Mouse (Mus musculus): ENCODE measurements around the gene Cars2. TPM values are rescaled to one million over a fixed set of nuclear protein-coding genes. Genes with fewer than 3 reads are reported as not detected.
A peak's percentile ranks its signal among the peaks of the same experiment; 100 is the strongest.
"Not testable (repeated sequence)": the region's sequence is repeated elsewhere in the genome, so short reads cannot be mapped to it uniquely, and the experiment has no call there.

Gene Cars2
- 10 to 100 TPM; 22.3 to 24.8 TPM for total RNA-seq (2021)

DNA sequence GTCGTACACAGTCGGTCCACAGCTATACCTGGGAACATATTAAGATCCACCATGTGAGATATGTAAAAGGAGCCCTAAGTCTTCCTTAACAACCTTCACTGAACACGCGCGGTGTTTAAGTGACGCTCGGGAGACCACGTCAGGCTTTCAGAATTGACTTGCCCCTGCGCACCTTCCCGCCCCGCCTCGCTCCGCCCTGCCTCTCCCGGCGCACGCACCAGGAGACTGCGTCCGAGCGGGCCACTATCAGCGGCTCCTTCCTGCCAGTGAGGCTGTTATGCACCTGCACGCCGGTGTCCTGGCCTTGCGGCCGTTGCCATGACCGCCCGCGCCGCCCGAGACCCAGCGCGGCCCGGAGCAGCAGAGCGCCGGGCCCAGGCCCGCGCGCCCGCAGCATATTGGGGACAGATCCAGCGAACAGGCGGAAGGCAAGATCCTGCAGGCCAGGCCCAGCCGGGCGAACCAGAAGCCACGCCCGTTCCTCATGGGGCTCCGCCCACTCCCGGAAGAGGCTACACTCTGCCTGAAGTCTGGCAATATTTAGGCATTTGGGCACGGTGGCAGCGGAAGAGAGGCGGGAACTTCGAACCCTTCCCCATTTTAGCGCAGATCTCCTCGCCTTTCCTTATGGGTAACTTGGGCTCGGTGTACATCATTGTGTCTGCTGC, at the start of gene Cars2:
Gene Cars2 (minus strand): TSS at position 503 of the 668 bp plus-strand sequence.
- peak; percentile 89 to 90 for DNase-seq

GRCm38 (mm10) chr8:11593222-11593884, 42.8 kb upstream of the Cars2 start:
- DNase-seq, result no peak

- no peak for DNase-seq
Measured at GRCm38 (mm10) chr8:11592296-11592695, 41.7 kb upstream of the Cars2 start.

DNA sequence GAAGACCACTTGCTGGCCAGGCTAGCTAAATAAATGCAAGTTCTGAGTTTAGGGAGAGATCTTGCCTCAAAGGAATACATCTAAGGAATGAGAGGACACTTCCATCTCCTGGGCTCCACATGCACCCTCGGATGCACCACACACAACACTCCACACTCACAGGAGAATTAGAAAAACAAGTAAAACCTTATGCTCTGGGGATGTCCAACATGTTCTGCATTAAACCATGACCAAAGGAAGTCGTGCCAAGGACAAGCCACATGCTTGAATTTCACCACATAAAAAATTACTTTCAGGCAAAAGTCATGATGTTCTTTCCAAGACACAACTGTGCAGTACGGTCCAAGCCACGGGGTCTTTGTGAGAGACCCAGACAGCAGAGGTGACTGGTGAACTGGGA, 41.3 kb upstream of the Cars2 start:
- DNase-seq, result no peak

DNA sequence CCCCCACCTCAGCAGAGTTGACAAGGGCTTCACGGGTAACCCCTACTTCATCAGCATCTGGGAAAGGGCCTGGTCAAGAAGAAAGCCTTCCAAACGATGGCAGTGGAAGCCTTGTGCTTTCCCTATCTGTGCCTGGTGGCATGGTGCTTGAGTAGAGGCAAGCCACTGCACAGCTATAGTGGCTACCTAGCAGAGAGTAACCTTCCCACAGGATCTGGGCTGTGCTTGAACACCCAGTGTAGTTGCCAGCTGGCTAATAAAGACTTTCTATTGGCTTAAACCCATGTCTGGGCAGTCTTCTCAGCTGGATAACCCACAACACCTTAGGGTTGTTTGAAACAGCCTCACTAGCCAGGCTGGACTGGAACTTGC, 35.8 kb upstream of the Cars2 start:
- no peak for DNase-seq

DNA sequence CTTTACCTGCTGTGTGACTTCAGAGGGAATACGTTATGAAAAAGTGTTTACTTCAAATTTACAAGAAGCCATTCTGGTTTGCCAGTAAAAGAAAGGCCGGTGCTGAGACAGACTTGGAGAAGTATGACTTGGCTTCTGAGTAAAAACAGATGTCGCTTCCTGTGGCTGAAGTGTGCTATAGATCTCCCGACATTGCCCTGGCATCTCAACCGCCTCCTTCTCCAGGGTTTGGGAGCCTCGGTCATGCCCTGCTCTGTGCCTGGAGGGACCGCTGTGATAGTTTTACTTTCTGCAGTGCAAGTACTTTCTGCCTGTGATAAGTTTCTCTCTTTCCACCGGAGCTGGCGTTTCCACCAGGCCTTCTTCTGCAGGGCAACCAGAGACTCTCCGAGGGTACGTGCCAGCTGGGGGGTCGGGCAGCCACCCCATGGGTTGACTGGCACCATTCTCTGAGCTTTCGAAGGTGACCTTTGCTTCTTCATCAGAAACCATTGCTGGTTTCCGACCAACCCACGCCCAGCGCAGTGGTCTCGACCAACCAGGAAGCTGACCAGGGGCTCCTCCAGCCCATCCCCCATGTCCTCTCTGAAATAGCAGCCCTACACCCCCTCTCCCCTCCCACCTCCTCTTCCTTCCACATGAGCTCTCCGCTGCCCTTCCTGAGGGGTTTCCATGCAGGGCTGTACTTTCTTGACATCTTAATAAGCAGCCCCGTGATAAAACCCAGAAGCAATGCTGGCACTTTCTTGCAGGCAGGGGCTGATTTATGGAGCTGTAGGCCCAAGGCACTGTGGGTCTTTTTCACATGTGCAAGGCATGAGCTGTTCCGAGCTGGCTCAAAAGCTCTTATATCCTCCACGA, 35.2 kb upstream of the Cars2 start:
- no peak for DNase-seq

DNA sequence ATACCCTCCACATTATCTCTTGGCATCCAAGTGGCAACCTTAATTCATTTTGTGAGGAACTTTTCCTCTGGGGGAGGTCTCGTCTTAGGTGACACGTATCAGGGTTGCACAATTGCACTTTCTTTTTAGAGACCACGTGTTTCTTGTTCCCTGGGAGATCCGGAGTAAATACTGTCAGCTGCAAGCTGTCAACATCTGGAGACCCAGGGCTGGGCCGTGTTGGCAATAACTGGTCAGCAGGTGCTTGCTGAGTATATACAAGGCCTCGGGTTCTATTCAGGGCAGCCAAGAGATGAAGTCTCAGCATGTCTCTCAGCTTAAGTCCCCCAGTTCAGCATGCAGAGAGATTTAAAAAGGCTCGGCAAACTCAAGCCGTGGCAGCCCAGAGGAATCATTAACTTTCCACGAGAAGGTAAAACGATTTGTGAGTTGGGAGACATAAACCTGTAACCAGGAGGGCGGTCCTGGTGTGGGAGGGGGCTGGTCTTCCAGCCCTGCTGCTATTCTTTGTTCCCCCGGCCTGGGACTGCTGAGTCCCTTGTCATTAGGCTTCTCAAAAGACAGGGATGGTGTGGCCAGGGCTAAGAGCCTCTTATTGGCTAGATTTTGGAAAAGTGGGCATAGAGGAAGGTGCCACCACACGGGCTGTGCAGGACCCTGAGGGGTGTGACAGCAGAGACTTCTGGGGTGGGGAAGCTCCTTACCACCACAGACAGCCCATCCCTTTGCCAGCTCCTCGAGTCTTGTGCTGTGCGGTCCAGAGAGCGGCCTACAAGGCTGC, 25.2 kb upstream of the Cars2 start:
- DNase-seq, result no peak

- DNase-seq, result no peak
Measured at GRCm38 (mm10) chr8:11574911-11575603, 24.5 kb upstream of the Cars2 start.

DNA sequence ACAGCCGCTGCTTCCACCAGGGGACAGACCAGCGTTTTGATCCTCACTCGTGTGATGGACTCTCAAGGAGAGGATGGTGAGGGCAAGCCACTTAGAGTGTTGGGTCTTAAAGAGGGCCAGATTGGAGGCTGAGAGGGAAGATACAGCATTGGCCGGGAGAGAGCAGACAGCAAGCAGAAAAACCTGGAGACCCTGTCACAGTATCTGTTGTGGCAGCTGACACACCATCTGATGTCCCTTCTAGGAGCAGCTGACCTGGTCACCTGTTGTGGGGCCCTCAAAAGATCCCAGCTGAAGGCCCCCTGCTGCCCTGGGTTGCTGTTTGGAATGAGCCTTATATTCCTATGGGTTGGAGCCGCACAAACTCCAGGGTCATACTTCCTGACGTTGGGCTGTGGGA, 21.8 kb upstream of the Cars2 start:
- no peak for DNase-seq

DNA sequence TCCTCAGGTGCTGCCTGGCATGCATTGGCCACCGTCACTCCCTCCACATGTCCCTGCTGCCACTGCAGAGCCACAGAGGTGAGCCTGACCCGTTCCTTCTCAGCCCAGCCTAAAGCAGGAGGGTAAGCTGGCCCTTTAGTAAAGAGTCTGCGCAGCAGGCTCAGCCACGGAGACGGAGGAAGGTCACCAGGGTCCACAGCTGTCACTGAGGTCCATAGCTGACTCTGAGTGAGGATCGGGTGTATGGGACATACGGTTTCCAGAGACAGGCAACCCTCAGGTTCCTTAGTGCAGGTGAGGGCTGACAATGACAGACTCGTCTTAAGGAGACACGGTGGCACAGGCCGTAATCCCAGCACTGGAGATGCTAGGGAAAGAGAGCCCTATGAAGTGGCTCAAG, 21.4 kb upstream of the Cars2 start:
- no peak for DNase-seq

- no peak for DNase-seq
Measured at GRCm38 (mm10) chr8:11570742-11571141, 20.2 kb upstream of the Cars2 start.

DNA sequence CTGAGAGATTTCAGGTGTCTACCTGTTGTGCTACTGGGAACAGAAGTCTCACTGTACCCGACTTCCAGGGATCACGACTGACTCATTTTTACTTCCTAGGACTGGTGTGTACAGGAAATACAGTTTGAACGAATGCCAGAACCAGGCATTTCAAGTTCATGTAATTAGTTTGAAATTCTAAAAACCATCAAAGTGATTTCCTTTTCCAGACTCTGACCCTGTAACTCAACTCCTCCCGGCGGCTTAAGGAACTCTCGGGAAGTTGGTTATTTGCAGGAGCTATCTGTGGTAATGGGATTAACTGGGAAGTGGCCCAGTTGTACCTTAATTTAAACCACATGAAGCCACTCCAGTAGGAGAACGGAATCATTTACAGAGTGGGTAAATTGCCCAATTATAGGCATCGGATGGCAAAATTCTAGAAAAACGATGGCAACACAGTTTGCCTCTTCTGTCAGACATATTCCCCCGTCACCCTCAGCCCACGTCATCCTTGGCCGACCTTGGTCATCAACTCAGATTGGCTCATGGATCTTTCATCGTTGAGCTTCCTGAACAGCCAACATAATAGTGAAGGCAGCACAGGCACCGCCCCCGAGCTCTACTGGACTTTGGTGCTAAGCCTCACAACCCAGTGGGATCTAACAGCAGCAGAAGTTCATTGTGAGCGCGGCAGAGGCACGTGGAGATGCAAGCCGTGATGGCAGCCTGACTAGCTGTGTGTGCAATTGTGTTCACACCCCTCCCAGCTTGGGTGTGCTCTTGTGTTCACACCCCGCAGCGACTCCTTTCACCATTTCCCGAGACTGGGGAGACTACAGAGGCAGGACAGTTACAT, 18.9 kb upstream of the Cars2 start:
- no peak for DNase-seq

GRCm38 (mm10) chr8:11568193-11568592, 17.6 kb upstream of the Cars2 start:
- not testable (repeated sequence) for DNase-seq

DNA sequence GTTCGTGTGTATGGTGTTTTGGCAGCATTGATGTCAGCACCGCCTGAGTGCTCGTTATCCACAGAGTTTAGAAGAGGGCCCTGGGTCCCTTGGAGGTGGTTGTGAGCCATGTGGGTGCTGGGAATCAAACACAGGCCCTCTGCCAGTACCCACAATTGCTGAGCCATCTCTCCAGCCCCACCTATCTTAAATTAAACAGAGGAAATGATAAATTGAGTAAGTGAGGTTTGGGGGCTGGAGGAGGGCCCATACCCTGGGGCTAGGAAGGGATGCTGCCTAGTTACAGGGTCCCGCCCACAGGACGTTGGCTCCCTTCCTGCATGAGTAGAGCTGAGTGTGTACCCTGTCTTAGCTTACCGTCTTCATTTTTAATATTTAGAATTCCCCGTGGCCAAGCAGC, 14.1 kb upstream of the Cars2 start:
- DNase-seq, result no peak

- DNase-seq, result no peak
Measured at GRCm38 (mm10) chr8:11564236-11564635, 13.7 kb upstream of the Cars2 start.

- DNase-seq, result no peak
Measured at GRCm38 (mm10) chr8:11560220-11560619, 9.6 kb upstream of the Cars2 start.

- DNase-seq, result no peak
Measured at GRCm38 (mm10) chr8:11559511-11559910, 8.9 kb upstream of the Cars2 start.

GRCm38 (mm10) chr8:11557768-11558629, 7.4 kb upstream of the Cars2 start:
- DNase-seq, result peak; percentile 94

DNA sequence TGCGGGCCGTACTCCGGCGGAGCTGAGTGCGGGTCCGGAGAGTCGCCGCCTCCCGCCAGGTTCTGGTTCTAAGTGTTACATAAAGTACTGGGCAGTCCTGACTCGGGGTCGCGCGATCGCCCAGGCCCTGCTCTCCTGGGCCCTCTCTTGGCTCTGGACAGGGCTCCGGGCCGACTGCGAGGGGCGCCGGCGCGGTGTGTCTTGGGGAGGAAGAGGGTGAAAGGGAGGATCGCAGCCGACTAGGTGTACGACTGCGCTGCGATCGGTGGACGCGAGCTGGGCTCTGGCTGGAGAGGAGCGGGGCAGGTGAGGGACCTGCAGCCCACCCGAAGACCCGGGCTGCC, 6.8 kb upstream of the Cars2 start:
- no peak for DNase-seq
